ENCODE assay signal across 9 mouse cellular contexts in genomic region chr9:20715332-20715731, GRCm38 (mm10). TPM values are rescaled to one million over a fixed set of nuclear protein-coding genes. Genes with fewer than 3 reads are reported as not detected.
A peak's percentile ranks its signal among the peaks of the same experiment; 100 is the strongest.
DNase-seq lines count a peak whose midpoint lies in the region; ATAC-seq and TF ChIP-seq lines count a peak whose summit lies in the region.
"Had no signal": no experiment of that assay in that cellular context is flagged by ENCODE, and none has a peak within 500 bp of the region (broad histone marks: within the 10 kb centered on the region; RNA-seq: fewer than 3 reads in every experiment).

No protein-coding gene starts in this region.

- no peak for TF ChIP-seq EP300 in ES-Bruce4 (IDR thresholded peaks at IDR 0.05; ENCODE audit: insufficient read depth, low read depth, low read length)

- POLR2A ChIA-PET in Patski (lab: Charles Lee) = no interaction called here

- no peaks in the 10 kb centered on the region for H3K9me3 ChIP-seq in ES-Bruce4 (replicated peaks; ENCODE audit: control insufficient read depth, insufficient read depth, low read length, poor library complexity, severe bottlenecking)

- no peaks in the 10 kb centered on the region for H3K4me1 ChIP-seq in ES-Bruce4 (ENCODE audit: control insufficient read depth, insufficient read depth, low read length)

- in situ Hi-C loops in Patski (cut with MboI; ENCODE audit: low pct_unique_long_range_greater_than_20kb) = no loop called here

- peak; percentile 46 for TF ChIP-seq CTCF in left cerebral cortex, adult 2 months (IDR thresholded peaks at IDR 0.05)
- TF ChIP-seq CTCF in ES-Bruce4 (IDR thresholded peaks at IDR 0.05; ENCODE audit: low read depth, low read length) = peak; percentile 70
- TF ChIP-seq CTCF in Patski (IDR thresholded peaks at IDR 0.05) = peak; percentile 35

- H3K9ac ChIP-seq in ES-Bruce4 (ENCODE audit: low read depth, poor library complexity, severe bottlenecking) = no peak overlapping the region

- intact Hi-C loops in left cerebral cortex, adult 2 months (cut with DNase I) = no loop called here
- intact Hi-C loops in left cerebral cortex, postnatal 4 days (cut with DNase I) = no loop called here

- DNase-seq in left cerebral cortex, adult 2 months (ENCODE audit: extremely low spot score in 1 of 2, low spot score in 2 of 2) = no peak
- DNase-seq in left cerebral cortex, postnatal 4 days = no peak
- no peak for DNase-seq in Patski (ENCODE audit: low read depth, low spot score)
- peak; percentile 33 for DNase-seq in naive thymus-derived CD4-positive, alpha-beta T cell, adult 2 months (ENCODE audit: low read depth)
- no peak for DNase-seq in cerebellum, postnatal 10 days
- DNase-seq in kidney, adult 9 months = no peak
- DNase-seq: cerebellum, adult 11 months had no signal

- no peaks in the 10 kb centered on the region for H3K27me3 ChIP-seq in ES-Bruce4 (ENCODE audit: control insufficient read depth, insufficient read depth, low read length, poor library complexity, severe bottlenecking)
- H3K27me3 ChIP-seq in Patski = no peaks in the 10 kb centered on the region

- no peak overlapping the region for H3K27ac ChIP-seq in left cerebral cortex, adult 2 months
- no peak overlapping the region for H3K27ac ChIP-seq in ES-Bruce4 (ENCODE audit: insufficient read depth, low read length)

- TF ChIP-seq POLR2A in ES-Bruce4 (IDR thresholded peaks at IDR 0.05; ENCODE audit: insufficient read depth, low read length) = no peak

- CTCF ChIA-PET in Patski (lab: Charles Lee) = no interaction called here

- H3K36me3 ChIP-seq in ES-Bruce4 (ENCODE audit: control insufficient read depth, insufficient read depth, low read length, poor library complexity, severe bottlenecking) = no peaks in the 10 kb centered on the region

- H3K4me3 ChIP-seq in left cerebral cortex, adult 2 months = no peak overlapping the region
- H3K4me3 ChIP-seq in ES-Bruce4 (ENCODE audit: low read depth, low read length) = no peak overlapping the region

- ATAC-seq in Patski = no peak
- ATAC-seq: hindbrain, embryonic 16.5 days had no signal

RNA-seq across cellular contexts. Expression of gene Olfm2, which starts 30.8 kb away (rescaled TPM):
- total RNA-seq in left cerebral cortex, adult 2 months (2021) = 100 to 1,000 TPM; 152 TPM
- total RNA-seq in left cerebral cortex, postnatal 4 days (2021) = 100 to 1,000 TPM; 229 to 241 TPM
- polyA plus RNA-seq in ES-Bruce4 (2011; ENCODE audit: insufficient read depth, insufficient read length, low read depth, missing spikeins) = 3.3 and 4.4 TPM in 2 replicates
- 0.32 TPM for polyA plus RNA-seq in Patski (2021)
